Mouse (Mus musculus) left cerebral cortex, postnatal 14 days (tissue): Measurements from ENCODE around the gene Slc2a4. TPM values are rescaled to one million over a fixed set of nuclear protein-coding genes. Genes with fewer than 3 reads are reported as not detected.

Source experiments
- DNase-seq, 2 experiments: peaks; one replicate each; pipeline ENCODE4 v3.0.0; 2021 to 2022; ENCODE audit warnings: low spot score in 2 of 2, mixed read lengths in 1 of 2
- intact Hi-C: fragments of 180-260 bp; cut with DNase I; formaldehyde crosslinking; loops from one replicate; pipeline ENCODE4 v1.15.1; 2025
- total RNA-seq, 2 experiments: library from RNA; stranded (reverse); gene quantifications; 2 replicates each; pipeline ENCODE4 v1.2.3; 2021

The Slc2a4 gene
- total RNA-seq, 2 experiments from 2014 or later = 1.9 to 2.4 TPM

GRCm38 (mm10) chr11:69912716-69913530 lies 35.1 kb downstream of the Slc2a4 start:
- DNase-seq = no peak
- intact Hi-C loops = loop anchor here (5.0 kb wide), 1 partner anchor 241 kb away; the partner anchor contains the start of gene Eif4a1

- intact Hi-C loops = loop anchor here (5.0 kb wide), 1 partner anchor 239 kb away; the partner anchor contains the start of gene Eif4a1
- DNase-seq = no peak
Measured at GRCm38 (mm10) chr11:69911701-69912100, 36.3 kb downstream of the Slc2a4 start.

- DNase-seq = no peak
- intact Hi-C loops = loop anchor here (5.0 kb wide), 1 partner anchor 239 kb away; the partner anchor contains the start of gene Eif4a1
Measured at GRCm38 (mm10) chr11:69910781-69911560, 37.0 kb downstream of the Slc2a4 start.

GRCm38 (mm10) chr11:69910177-69910576 lies 37.8 kb downstream of the Slc2a4 start:
- intact Hi-C loops = loop anchor here (5.0 kb wide), 1 partner anchor 238 kb away; the partner anchor contains the start of gene Eif4a1
- DNase-seq = no peak

GRCm38 (mm10) chr11:69909174-69909573 lies 38.8 kb downstream of the Slc2a4 start:
- DNase-seq = no peak
- intact Hi-C loops = no loop called here

GRCm38 (mm10) chr11:69908645-69909044 lies 39.3 kb downstream of the Slc2a4 start:
- DNase-seq = no peak
- intact Hi-C loops = no loop called here

GRCm38 (mm10) chr11:69904311-69904710 lies 43.7 kb downstream of the Slc2a4 start:
- intact Hi-C loops = loop anchor here (5.0 kb wide), 1 partner anchor 57 kb away; the partner anchor contains the start of gene Plscr3
- no peak for DNase-seq

GRCm38 (mm10) chr11:69902972-69903371 lies 45.0 kb downstream of the Slc2a4 start:
- intact Hi-C loops = loop anchor here (5.0 kb wide), 1 partner anchor 56 kb away; the partner anchor contains the start of gene Plscr3
- no peak for DNase-seq

GRCm38 (mm10) chr11:69901993-69902392 lies 46.0 kb downstream of the Slc2a4 start:
- intact Hi-C loops = loop anchor here (5.0 kb wide), 1 partner anchor 55 kb away; the partner anchor contains the start of gene Plscr3
- peak in 1 of 2 experiments; percentile 20 for DNase-seq

GRCm38 (mm10) chr11:69901406-69901846 lies 46.6 kb downstream of the Slc2a4 start:
- peak; percentile 97 to 98 for DNase-seq
- intact Hi-C loops = loop anchor here (5.0 kb wide), 1 partner anchor 54 kb away; the partner anchor contains the start of gene Plscr3

GRCm38 (mm10) chr11:69900471-69901405 lies 47.2 kb downstream of the Slc2a4 start, which contains the start of the genes 2810408A11Rik and Neurl4:
TSS of gene 2810408A11Rik (minus strand) at chr11:69900987.
TSS of gene Neurl4 (plus strand) at chr11:69901072.
- intact Hi-C loops = loop anchor here (5.0 kb wide), 1 partner anchor 53 kb away; the partner anchor contains the start of gene Plscr3
- peak; percentile 88 to 89 for DNase-seq

GRCm38 (mm10) chr11:69899870-69900269 lies 48.1 kb downstream of the Slc2a4 start:
- DNase-seq = no peak
- intact Hi-C loops = loop anchor here (5.0 kb wide), 1 partner anchor 53 kb away; the partner anchor contains the start of gene Plscr3

- DNase-seq = no peak
- intact Hi-C loops = no loop called here
Measured at GRCm38 (mm10) chr11:69895291-69895690, 52.7 kb downstream of the Slc2a4 start, which contains the start of gene Acap1. TSS of gene Acap1 (minus strand) at chr11:69895539.

GRCm38 (mm10) chr11:69894671-69895070 lies 53.3 kb downstream of the Slc2a4 start:
- no peak for DNase-seq
- intact Hi-C loops = no loop called here
